Mouse (Mus musculus): ENCODE results near the gene Akt2.

DNA sequence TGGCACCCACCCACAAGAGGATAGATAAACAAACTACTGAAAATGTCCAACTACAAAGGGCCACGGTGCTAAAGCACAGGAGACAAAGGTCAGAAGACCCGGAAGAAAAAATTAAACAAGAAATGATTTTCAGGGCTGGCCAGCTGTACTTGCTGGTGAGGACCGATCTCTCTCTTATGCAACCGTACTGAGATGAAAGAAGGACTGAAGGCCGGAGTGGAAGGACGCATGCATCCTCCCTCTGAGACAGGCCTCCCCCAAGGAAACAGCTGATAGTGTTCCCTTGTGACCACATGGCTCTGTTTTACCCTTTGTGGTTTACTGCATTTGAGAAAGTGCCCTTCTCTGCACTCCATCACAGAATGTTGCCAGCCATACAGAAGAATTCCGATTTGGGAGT, 11.5 kb downstream of the Akt2 start:
- TF ChIP-seq CTCF (IDR thresholded peaks at IDR 0.05; ENCODE audit: insufficient read depth, low read depth, low read length) (no peak), POLR2A (IDR thresholded peaks at IDR 0.05; ENCODE audit: insufficient read depth, low read depth, low read length) (no peak)

Measured in olfactory bulb, adult 2 months (tissue).